Mouse (Mus musculus) intestine, embryonic 16.5 days (tissue): Measurements from ENCODE around the gene Gclm. TPM values are rescaled to one million over a fixed set of nuclear protein-coding genes. Genes with fewer than 3 reads are reported as not detected.
"Not testable (repeated sequence)": the region's sequence is repeated elsewhere in the genome, so short reads cannot be mapped to it uniquely, and the experiment has no call there.

Source experiments
- ATAC-seq: fragments of 200-750 bp; cut with Nextera tagmentation; 2 replicates; pipeline ENCODE4 v1.8.0; 2017; ENCODE audit warnings: moderate TSS enrichment, moderate library complexity
- H3K27ac ChIP-seq: fragments of 300-500 bp; sonication (generic); 2 replicates; pipeline ENCODE4 v1.5.1; 2014; ENCODE audit warnings: mild to moderate bottlenecking, low read length
- H3K27me3 ChIP-seq: fragments of 300-500 bp; sonication (generic); replicated peaks from 2 replicates; pipeline ENCODE4 v1.6.1; 2014; ENCODE audit warnings: low read length, control low read depth, mixed read lengths; ENCODE audit not compliant: control insufficient read depth, insufficient read depth
- H3K36me3 ChIP-seq: fragments of 300-500 bp; sonication (generic); 2 replicates; pipeline ENCODE4 v1.6.1; 2014; ENCODE audit warnings: low read length, control low read depth; ENCODE audit not compliant: control insufficient read depth, insufficient read depth
- H3K4me1 ChIP-seq: fragments of 300-500 bp; sonication (generic); 2 replicates; pipeline ENCODE4 v1.6.1; 2014; ENCODE audit warnings: low read length, control low read depth, mixed read lengths; ENCODE audit not compliant: control insufficient read depth, insufficient read depth
- H3K4me2 ChIP-seq: fragments of 300-500 bp; sonication (generic); 2 replicates; pipeline ENCODE4 v1.6.1; 2014; ENCODE audit warnings: low read depth, low read length, control low read depth
- H3K4me3 ChIP-seq: fragments of 300-500 bp; sonication (generic); 2 replicates; pipeline ENCODE4 v1.5.1; 2014; ENCODE audit warnings: mild to moderate bottlenecking, low read length
- H3K9ac ChIP-seq: fragments of 300-500 bp; sonication (generic); 2 replicates; pipeline ENCODE4 v1.6.1; 2014; ENCODE audit warnings: low read depth, low read length
- H3K9me3 ChIP-seq: fragments of 300-500 bp; sonication (generic); 2 replicates; pipeline ENCODE4 v1.6.1; 2016; ENCODE audit warnings: low read length, control low read depth; ENCODE audit not compliant: control insufficient read depth
- WGBS: fragments of 180-500 bp; shearing (Covaris S2); extraction: QIAGEN DNeasy Blood & Tissue Kit; methylation state at CpG from one replicate; pipeline ENCODE4 v1.1.7; 2014; 5-methylcytosine and 5-hydroxymethylcytosine counted together
- polyA plus RNA-seq: library from polyadenylated mRNA; unstranded; fragments of >200 nt; fragmentation: Nextera tagmentation; extraction: Ambion mirVana; gene quantifications from 2 replicates; pipeline ENCODE4 v1.2.1, GENCODE M21; 2015

Gclm gene
- polyA plus RNA-seq, 1 experiment from 2014 or later = 84.7 TPM

DNA sequence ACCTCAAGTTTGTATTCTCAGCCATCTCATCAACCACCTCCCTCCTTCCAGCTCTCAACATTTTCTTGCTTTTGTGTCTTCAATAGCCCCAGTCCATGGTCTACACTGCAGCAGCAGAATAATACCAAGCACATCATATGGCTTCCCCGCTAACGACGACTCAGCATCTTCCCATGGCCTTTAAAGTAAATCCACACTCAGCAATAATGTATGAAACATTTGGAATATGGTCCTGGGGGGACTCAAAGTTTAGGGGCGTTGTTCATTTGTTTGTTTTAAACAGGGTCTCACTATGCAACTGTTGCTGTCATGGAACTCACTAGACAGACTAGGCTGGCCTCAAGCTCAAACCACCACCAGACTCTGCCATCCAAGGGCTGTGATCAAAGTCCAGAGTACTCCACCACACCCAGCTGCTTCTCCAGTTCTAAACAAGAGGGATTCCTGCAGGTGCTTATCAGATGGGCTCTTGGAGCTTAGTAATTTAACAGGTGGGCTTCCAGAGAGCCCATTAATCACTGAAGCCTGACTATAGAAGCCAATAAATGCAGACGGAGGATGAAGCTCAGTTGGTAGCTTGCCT, 43.3 kb downstream of the Gclm start:
- no peaks in the 10 kb centered on the region for H3K9me3 ChIP-seq
- no peaks in the 10 kb centered on the region for H3K27me3 ChIP-seq
- peaks cover 9% of the 10 kb centered on the region for H3K4me1 ChIP-seq
- no peak overlapping the region for H3K4me3 ChIP-seq
- no peak overlapping the region for H3K9ac ChIP-seq
- peak overlapping the region; percentile 53; the same call in 1 of the 2 replicates for H3K27ac ChIP-seq
- H3K4me2 ChIP-seq = no peak overlapping the region
- ATAC-seq = peak; percentile 43
- 77% methylated on average over 5 of the region's 5 CpGs for WGBS
- no peaks in the 10 kb centered on the region; the same call in 1 of the 2 replicates for H3K36me3 ChIP-seq

DNA sequence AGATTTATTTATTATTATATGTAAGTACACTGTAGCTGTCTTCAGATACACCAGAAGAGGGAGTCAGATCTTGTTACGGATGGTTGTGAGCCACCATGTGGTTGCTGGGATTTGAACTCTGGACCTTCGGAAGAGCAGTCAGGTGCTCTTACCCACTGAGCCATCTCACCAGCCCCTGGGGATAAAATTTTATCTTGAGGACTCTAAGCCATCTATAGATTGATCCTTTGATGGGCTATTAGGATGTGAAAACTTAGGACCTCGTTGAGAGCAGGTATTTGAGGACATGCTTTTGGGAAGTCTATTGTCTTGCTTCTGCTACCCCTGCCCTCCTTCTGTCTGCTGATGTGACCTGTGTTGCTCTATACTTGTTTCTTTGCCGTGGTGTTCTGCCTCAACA, 44.0 kb downstream of the Gclm start:
- not testable (repeated sequence) for ATAC-seq

GRCm38 (mm10) chr3:122290696-122291095, 45.3 kb downstream of the Gclm start:
- WGBS = 65% methylated on average over 7 of the region's 7 CpGs
- Histone ChIP-seq H3K4me3 (no peak overlapping the region), H3K4me1 (peaks cover 12% of the 10 kb centered on the region), H3K27me3 (no peaks in the 10 kb centered on the region), H3K9ac (no peak overlapping the region), H3K27ac (peak overlapping the region; percentile 74), H3K4me2 (no peak overlapping the region), H3K36me3 (no peaks in the 10 kb centered on the region; the same call in 1 of the 2 replicates), H3K9me3 (no peaks in the 10 kb centered on the region)
- ATAC-seq = no peak

More for the DNA sequence above, 44.0 kb downstream of the Gclm start:
- Histone ChIP-seq H3K27ac (peak overlapping the region; percentile 74; the same call in 1 of the 2 replicates), H3K4me1 (peaks cover 11% of the 10 kb centered on the region)
- H3K9me3 ChIP-seq, H3K9ac ChIP-seq, H3K27me3 ChIP-seq, H3K4me2 ChIP-seq, H3K4me3 ChIP-seq, H3K36me3 ChIP-seq: not testable (repeated sequence)
- WGBS = 72% methylated on average over 3 of the region's 4 CpGs

DNA sequence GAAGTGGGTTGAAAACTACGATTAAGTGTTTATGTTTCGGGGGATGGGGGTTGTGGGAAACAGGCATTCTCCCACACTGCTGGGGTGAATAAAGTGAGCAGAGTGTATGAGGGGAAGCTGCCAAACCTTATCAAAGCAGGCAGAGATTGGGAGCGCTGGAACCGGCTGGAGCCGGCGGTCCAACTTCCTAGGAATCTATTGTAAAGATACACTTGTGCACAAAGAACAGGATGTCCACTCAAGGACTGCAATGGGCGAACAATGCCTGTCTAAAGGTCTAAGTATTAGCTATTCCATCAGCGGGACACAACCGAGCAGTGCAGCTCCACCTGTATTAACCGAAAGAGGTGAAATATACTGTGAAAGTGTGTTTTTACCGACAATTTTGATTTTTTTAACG, 46.5 kb downstream of the Gclm start:
- no peak overlapping the region for H3K4me3 ChIP-seq
- H3K36me3 ChIP-seq = no peaks in the 10 kb centered on the region
- H3K4me1 ChIP-seq = peaks cover 12% of the 10 kb centered on the region
- H3K27ac ChIP-seq = peak overlapping the region; percentile 61; the same call in 1 of the 2 replicates
- no peak overlapping the region for H3K4me2 ChIP-seq
- H3K27me3 ChIP-seq = no peaks in the 10 kb centered on the region
- 56% methylated on average over 12 of the region's 12 CpGs for WGBS
- no peaks in the 10 kb centered on the region for H3K9me3 ChIP-seq
- ATAC-seq = no peak
- no peak overlapping the region for H3K9ac ChIP-seq

GRCm38 (mm10) chr3:122292300-122293222, 47.2 kb downstream of the Gclm start:
- no peaks in the 10 kb centered on the region for H3K27me3 ChIP-seq
- H3K4me1 ChIP-seq = peaks cover 12% of the 10 kb centered on the region
- ATAC-seq = peak; percentile 83
- H3K9me3 ChIP-seq = no peaks in the 10 kb centered on the region
- peak overlapping the region; percentile 94 for H3K27ac ChIP-seq
- 8% methylated on average over 54 of the region's 54 CpGs for WGBS
- no peaks in the 10 kb centered on the region for H3K36me3 ChIP-seq
- H3K4me3 ChIP-seq = peak overlapping the region; percentile 90
- peak overlapping the region; percentile 92 for H3K9ac ChIP-seq
- peak overlapping the region; percentile 76 for H3K4me2 ChIP-seq

- H3K4me3 ChIP-seq = peak overlapping the region; percentile 90
- H3K27ac ChIP-seq = peak overlapping the region; percentile 94
- ATAC-seq = peak; percentile 86
- H3K4me1 ChIP-seq = peaks cover 12% of the 10 kb centered on the region
- H3K9me3 ChIP-seq = no peaks in the 10 kb centered on the region
- peak overlapping the region; percentile 76 for H3K4me2 ChIP-seq
- WGBS = under 1% methylated on average over 85 of the region's 105 CpGs
- H3K9ac ChIP-seq = peak overlapping the region; percentile 92
- H3K27me3 ChIP-seq = no peaks in the 10 kb centered on the region
- H3K36me3 ChIP-seq = no peaks in the 10 kb centered on the region
These were observed 48.0 kb downstream of the Gclm start for GRCm38 (mm10) chr3:122293223-122293953.

- Histone ChIP-seq H3K9me3 (no peaks in the 10 kb centered on the region), H3K27me3 (no peaks in the 10 kb centered on the region), H3K27ac (peak within 1 kb of the TSS; percentile 94), H3K36me3 (no peaks in the 10 kb centered on the region), H3K4me2 (peak within 1 kb of the TSS; percentile 76), H3K4me3 (peak within 1 kb of the TSS; percentile 90), H3K4me1 (peaks cover 12% of the 10 kb centered on the region), H3K9ac (peak within 1 kb of the TSS; percentile 92)
- WGBS = 3% methylated on average over 37 of the region's 37 CpGs
- peak; percentile 59 for ATAC-seq
These were observed 48.8 kb downstream of the Gclm start, which contains the start of gene Bcar3 for GRCm38 (mm10) chr3:122293954-122294850. TSS of gene Bcar3 (plus strand) at chr3:122294136.

- no peak for ATAC-seq
These were observed 50.2 kb downstream of the Gclm start for GRCm38 (mm10) chr3:122295511-122295910.

More at GRCm38 (mm10) chr3:122295511-122295910, 50.2 kb downstream of the Gclm start:
- Histone ChIP-seq H3K4me2 (no peak overlapping the region), H3K4me1 (peaks cover 12% of the 10 kb centered on the region), H3K36me3 (no peaks in the 10 kb centered on the region), H3K9ac (no peak overlapping the region), H3K27me3 (no peaks in the 10 kb centered on the region), H3K27ac (no peak overlapping the region), H3K9me3 (no peaks in the 10 kb centered on the region), H3K4me3 (no peak overlapping the region)
- WGBS = 13% methylated on average over 5 of the region's 5 CpGs
